Mouse (Mus musculus) thymus, adult 2 months (tissue): ENCODE measurements around the gene Syn2.

Source experiments
- CTCF ChIP-seq: fragments of 200-500 bp; IDR thresholded peaks from 2 replicates; pipeline ENCODE4 v1.5.1; 2012; ENCODE audit warnings: mild to moderate bottlenecking, control low read depth, low read length, moderate library complexity, borderline replicate concordance; ENCODE audit not compliant: control insufficient read depth, poor library complexity, insufficient read depth; ENCODE audit errors: extremely low read depth
- POLR2A ChIP-seq: fragments of 200-500 bp; IDR thresholded peaks from 2 replicates; pipeline ENCODE4 v1.6.1; 2012; ENCODE audit warnings: mild to moderate bottlenecking, low read length, control low read depth, moderate library complexity; ENCODE audit not compliant: control insufficient read depth, poor library complexity, insufficient read depth; ENCODE audit errors: extremely low read depth

DNA sequence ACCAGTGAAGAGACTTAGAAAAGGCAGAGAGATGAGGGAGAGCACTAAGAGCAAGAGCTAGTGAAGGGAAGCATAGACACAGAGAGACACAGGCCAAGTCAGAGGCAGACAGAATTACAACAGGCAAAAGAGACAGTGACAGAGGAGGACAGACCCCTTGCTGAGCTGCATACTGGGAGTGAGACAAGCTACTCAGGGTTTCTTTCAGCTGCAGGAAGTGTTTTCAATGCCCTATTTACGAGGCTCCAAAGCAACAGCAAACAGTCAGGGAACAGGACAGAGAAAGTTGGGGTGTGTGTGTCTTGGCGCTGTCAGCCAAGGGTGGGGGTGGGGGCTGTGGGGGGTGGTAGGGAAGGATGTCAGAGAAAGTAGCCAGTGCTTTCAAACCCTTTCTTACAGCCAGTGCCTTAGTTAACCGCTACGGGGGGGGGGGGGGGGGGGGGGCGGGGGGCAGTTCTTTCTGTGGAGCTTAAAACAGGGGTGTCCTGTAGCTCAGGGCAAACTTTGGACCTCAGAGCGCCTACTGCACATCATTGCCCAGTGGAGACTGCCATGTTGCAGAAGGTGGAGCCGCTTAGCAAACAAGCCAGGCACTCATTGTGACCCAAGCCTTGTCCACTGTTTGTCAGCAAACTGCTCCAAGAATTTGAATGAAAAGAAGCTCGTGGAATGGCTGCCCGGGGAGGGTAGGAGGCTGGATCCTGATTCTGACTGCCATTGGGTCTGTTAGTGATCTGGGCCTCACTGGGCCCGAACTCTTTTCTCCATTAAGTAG is 117.6 kb downstream of the Syn2 start, which contains the start of gene Timp4:
- TF ChIP-seq CTCF (no peak), POLR2A (no peak)
